Mouse (Mus musculus) central nervous system, embryonic 11.5 days (tissue): ENCODE measurements around the gene Zfp972. TPM values are rescaled to one million over a fixed set of nuclear protein-coding genes. Genes with fewer than 3 reads are reported as not detected.

ENCODE experiments used
- polyA plus RNA-seq: library from polyadenylated mRNA; depleted of rRNA; stranded (reverse); fragments of >200 nt; gene quantifications from 2 replicates; pipeline ENCODE4 v1.2.3, GENCODE M21; 2012; rRNA removed

Zfp972 gene
- polyA plus RNA-seq = 0.35 and 0.60 TPM in 2 replicates

GRCm38 (mm10) chr2:177925563-177926103 is at the start of gene Zfp972:
Gene Zfp972 (minus strand): TSS chr2:177925613.

GRCm38 (mm10) chr2:177957145-177957544 is 31.7 kb upstream of the Zfp972 start, which contains the start of gene Gm14326:
Gene Gm14326 (minus strand): TSS chr2:177957297.

DNA sequence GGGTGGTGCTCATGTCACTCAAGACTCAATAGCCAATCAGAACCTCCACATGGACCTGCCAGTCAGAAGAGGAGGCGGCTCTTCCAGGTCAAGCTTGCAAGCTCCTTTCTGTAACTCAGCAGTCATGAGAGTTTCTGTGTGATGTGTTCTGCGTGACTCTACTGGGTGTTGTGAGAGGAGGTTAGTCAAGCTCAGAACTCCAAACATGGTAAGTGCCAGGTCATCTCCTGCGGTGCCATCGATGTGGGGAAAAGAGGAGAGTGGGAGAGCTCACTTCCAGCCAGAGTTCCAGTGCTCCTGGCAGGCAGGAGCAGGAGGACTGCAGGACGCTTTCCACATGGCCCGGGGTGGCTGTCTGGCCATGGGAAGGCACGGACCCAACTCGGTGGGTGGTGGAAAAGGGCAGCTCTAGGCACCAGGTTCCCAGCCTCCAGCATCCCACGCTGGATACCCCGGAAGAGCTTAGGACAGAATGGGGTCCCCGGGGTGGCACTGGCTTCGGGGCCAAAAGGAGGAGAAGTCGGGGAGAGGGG is 28.3 kb downstream of the Zfp972 start, which contains the start of gene Gm14327:
TSS of gene Gm14327 (plus strand) at position 51 of the 533 bp plus-strand sequence.

Other genes starting within 250 kb of the Zfp972 start
- gene Gm14322, start 166.3 kb downstream of the Zfp972 start, polyA plus RNA-seq = 4.0 and 10.2 TPM in 2 replicates
- gene Gm14325, start 85.3 kb downstream of the Zfp972 start, polyA plus RNA-seq = 21.6 and 61.9 TPM in 2 replicates
- gene Gm14327, start 28.5 kb downstream of the Zfp972 start, polyA plus RNA-seq = 0.34 and 3.2 TPM in 2 replicates
- gene Gm14326, start 31.7 kb upstream of the Zfp972 start, polyA plus RNA-seq = 5.0 and 11.5 TPM in 2 replicates
- gene Zfp971, start 97.7 kb upstream of the Zfp972 start, polyA plus RNA-seq = 4.7 and 10.8 TPM in 2 replicates
- 5.9 and 10.4 TPM in 2 replicates for gene Zfp931, start 152.9 kb upstream of the Zfp972 start, polyA plus RNA-seq
- 9.4 and 15.1 TPM in 2 replicates for gene Phactr3, start 193.4 kb upstream of the Zfp972 start, polyA plus RNA-seq